Mouse (Mus musculus) A20 (cell line): ENCODE results near the gene Hnrnpk.
"Not testable (repeated sequence)": the region's sequence is repeated elsewhere in the genome, so short reads cannot be mapped to it uniquely, and the experiment has no call there.

ENCODE experiments used
- DNase-seq: peaks from one replicate; pipeline ENCODE4 v3.0.0-alpha.2; 2011; ENCODE audit warnings: low read depth, low spot score

Gene Hnrnpk

GRCm38 (mm10) chr13:58389324-58389951, 13.7 kb downstream of the Hnrnpk start:
- DNase-seq, result peak; percentile 50

DNA sequence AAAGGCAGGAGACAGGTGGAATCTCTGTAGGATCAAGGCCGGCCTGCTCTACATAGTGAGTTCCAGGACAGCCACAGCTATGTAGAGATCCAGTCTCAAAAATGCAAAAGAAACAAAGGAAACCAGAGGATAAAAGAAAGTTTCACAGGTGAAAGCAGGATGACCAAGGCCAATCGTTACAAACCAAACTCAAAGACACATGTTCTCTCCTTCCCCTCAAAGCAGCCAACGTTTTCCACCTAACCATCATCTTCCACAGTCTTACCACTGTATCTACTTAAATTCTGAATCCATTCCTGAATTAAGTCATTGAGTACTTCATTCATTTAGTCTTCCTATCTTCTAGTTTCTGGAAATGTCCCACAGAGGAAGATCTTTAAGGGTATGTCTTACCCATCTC, 14.8 kb downstream of the Hnrnpk start:
- no peak for DNase-seq

DNA sequence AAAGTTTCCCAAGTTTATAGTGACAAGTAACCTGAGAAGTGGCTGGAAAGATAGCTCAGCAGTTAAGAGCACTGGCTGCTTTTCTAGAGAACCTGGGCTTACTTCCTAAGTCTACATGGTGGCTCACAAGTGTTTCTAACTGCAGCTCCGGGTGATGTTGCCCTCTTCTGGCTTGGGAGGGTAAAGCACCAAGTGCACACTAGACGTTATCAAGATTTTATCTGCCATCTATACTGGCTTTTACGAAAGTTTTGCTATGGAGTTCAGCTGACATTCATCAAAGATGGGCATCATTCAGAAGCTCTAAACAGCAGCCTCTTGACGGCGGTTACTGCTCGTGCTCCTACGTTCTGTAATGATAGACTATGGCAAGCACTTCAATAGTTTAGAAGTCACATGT, 15.2 kb downstream of the Hnrnpk start:
- peak; percentile 80 for DNase-seq

DNA sequence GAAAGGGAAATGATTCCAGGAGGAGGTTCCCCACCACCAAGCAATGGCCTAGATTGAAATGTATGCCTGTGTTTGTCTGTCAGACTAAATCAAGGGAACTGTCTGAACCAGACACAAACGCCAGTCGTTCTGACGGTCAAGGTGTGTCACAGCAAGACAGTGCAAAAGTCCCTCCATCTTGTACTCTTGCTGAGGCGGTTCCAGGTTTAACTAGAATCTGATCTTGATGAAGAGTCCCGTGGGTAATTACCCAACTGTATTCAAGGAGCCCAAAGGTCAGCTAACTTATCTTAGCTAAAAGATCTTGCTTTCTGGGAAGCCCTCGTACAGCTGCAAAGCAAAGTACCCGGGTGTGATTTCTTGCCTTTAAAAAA, 17.6 kb downstream of the Hnrnpk start:
- DNase-seq, result no peak

DNA sequence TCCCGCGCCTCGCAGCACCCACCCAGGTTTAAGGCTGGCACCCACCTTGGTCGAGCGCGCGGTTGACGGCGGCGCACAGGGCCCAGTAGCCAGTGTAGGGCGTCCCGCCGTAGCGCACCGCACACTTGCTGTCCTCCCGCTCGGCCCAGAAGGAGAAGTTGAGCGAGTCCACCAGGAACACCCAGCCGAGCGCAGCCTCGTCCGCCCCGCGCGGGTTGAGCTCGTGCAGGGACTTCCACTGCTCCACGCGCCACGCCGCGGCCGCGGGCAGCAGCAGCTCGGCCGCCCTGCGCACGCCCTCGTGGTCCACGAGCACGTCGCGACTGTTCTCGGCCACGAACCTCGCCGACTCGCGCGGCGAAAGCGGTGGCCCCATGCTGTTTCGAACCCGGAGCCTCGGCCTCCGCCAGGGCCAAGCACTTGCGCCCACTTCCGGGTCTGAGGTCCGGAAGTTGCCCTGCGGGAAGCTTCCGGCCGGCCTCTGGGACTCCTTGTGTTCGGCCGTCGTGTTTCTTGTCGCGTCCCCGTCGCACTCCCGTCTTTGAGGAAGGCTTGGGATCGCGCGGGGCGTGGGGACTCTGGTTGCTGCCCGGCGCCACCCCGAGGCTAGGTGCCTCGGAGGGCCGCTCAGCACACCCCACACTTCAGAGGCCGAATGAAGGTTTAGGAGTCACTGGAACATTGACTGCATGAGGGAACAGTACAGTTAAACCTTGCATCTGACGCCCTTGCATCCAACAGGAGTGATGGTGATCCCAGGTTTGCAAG, 18.2 kb downstream of the Hnrnpk start, which contains the start of gene 2210016F16Rik:
TSS of gene 2210016F16Rik (minus strand) at position 447 of the 768 bp plus-strand sequence.
- DNase-seq, result peak; percentile 90

DNA sequence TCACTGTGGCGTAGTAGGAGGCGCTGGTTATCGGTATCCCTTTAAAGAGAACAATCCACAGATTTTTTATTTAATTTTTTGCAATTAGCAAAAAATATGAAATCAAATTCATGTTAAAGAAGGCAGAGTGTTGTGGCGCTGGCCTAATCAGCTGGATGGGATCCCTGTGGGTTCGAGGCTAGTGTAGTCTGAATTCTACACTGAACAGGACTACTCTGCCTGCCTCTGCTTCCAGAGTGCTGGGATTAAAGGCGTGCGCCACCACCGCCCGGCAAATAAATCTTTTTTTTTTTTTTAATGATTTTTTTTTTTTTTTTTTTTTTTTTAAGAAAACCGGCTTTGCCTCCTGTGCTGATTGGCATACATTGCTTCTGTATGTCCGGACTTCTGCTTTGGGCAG, 18.8 kb downstream of the Hnrnpk start:
- peak; percentile 22 for DNase-seq

- no peak for DNase-seq
Measured at GRCm38 (mm10) chr13:58373153-58373470, 30.0 kb downstream of the Hnrnpk start.

GRCm38 (mm10) chr13:58372278-58373152, 30.6 kb downstream of the Hnrnpk start:
- DNase-seq, result no peak

GRCm38 (mm10) chr13:58368835-58369234, 34.3 kb downstream of the Hnrnpk start:
- DNase-seq, result no peak

GRCm38 (mm10) chr13:58367641-58368040, 35.5 kb downstream of the Hnrnpk start:
- DNase-seq, result no peak

DNA sequence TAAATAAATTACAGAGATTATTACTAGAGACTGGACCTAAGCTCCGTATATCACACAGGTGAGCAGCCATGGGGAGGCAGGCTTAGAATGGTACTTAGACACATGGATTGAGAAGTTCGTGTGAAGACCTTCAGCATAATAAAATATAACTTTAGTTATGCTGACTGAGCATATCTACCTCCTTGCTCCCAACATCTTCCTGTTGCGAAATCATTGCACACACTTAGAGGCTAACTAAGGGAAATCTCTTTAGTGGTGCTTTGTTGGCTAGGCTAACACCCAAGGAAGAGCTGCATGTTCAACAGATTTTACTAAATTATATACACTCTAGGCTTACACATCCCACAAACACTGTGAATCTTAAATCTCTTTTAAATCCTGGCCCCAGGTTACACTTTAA, 36.8 kb downstream of the Hnrnpk start:
- no peak for DNase-seq

DNA sequence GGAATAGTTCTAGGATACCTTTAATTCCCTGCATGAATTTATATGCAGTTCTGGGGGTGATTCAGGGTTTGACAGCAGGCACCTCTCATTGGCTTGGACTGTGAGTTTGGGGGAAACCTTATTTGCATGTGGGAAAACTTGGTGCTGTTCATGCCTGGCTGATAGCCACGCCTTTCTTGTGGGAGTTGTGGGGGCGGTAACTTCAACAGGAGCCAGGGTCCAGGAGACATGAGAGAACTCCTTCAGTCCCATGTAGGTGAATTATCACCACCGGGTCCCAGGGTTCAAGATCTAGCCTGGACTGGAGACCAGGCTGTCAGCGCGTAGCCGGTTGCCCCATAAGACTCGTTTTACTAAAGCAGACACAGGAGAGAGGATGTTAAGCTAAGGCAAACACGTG, 38.0 kb downstream of the Hnrnpk start:
- not testable (repeated sequence) for DNase-seq

GRCm38 (mm10) chr13:58364353-58365175, 38.6 kb downstream of the Hnrnpk start:
- DNase-seq, result no peak

DNA sequence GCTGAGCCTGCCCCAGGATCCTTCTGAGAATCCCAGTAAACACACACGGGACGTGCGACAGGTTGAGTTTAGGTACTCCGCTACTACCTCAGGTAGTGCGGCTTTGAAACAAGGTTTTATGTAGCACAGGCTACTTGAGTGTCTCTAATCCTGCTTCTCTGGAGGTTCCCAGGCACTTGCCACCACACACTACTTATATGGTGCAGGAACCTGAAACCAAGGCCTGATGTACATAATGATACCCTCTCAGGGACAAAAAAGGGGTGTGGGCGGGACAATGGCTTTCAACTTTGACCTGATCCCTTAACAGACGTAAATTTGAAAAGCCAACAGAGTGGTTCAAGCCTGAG, 43.9 kb downstream of the Hnrnpk start:
- no peak for DNase-seq

- peak; percentile 95 for DNase-seq
Measured at GRCm38 (mm10) chr13:58358629-58359303, 44.4 kb downstream of the Hnrnpk start, which contains the start of gene Kif27. Gene Kif27 (minus strand): TSS chr13:58359122.

GRCm38 (mm10) chr13:58352996-58353395, 50.1 kb downstream of the Hnrnpk start:
- DNase-seq, result peak; percentile 23

DNA sequence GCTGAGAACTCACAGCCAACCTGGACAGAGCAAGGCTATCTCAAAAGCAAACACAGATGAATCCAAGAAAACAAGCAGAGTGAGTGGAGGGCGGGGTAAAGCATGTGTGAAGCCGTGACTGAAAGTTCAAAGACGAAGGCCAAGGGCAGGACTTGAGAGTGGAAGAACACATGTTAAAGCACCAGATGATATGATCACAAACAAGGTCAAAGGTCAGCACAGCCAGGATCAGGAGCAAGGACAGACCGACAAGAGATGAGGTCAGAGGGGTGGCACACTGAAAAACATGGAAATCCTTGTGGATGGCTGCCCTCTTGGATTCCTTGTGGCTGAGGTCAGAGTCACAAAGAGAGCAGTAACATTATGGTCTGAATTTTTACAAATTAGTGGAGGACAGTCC, 52.5 kb downstream of the Hnrnpk start:
- DNase-seq, result no peak

DNA sequence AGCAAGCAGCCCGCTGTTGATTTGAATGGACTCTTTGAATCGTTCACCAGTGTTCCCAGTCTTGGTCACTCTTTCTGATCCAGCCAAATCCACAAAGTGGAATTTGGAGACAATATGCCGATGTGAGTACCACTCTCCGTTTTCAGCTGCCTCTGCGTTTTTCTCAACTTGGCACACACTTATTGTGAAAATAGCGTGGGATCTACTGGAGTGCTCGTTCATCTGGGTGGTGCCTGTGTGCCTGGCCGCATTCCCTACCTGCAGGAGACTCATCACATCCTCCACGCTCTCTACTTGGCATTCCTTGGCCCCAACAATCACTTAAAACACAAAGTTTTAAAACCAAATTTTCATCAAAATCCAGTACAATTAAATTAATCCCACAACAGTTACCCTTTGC, 58.6 kb downstream of the Hnrnpk start:
- DNase-seq, result no peak
